Mouse (Mus musculus): ENCODE data around the gene Slc6a16.
"Not testable (repeated sequence)": the region's sequence is repeated elsewhere in the genome, so short reads cannot be mapped to it uniquely, and the experiment has no call there.

The Slc6a16 gene

DNA sequence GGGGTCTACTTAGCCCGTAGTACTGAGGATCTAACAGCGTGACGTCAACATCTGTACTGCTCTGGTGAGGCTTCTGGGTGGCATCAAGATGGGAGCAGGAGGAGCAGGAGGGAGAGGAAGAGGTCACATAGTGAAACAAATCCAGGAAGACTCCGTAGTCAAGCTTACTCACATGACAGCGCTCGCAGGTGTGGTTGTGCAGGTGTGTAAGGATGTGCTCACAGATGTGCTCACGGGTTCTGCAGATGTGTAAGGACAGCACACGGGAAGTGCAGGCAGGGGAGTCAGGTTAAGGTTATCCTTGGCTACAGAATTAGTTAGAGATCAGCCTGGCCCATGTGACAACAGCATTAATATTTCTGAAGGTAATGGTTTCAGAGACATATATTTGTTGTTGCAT lies 12.9 kb downstream of the Slc6a16 start:
- no peak for DNase-seq (ENCODE audit: extremely low spot score)

- not testable (repeated sequence) for DNase-seq (ENCODE audit: extremely low spot score)
Measured at GRCm38 (mm10) chr7:45255822-45256221, 14.9 kb downstream of the Slc6a16 start.

GRCm38 (mm10) chr7:45257063-45257840 lies 16.4 kb downstream of the Slc6a16 start:
- no peak for DNase-seq (ENCODE audit: extremely low spot score)

DNA sequence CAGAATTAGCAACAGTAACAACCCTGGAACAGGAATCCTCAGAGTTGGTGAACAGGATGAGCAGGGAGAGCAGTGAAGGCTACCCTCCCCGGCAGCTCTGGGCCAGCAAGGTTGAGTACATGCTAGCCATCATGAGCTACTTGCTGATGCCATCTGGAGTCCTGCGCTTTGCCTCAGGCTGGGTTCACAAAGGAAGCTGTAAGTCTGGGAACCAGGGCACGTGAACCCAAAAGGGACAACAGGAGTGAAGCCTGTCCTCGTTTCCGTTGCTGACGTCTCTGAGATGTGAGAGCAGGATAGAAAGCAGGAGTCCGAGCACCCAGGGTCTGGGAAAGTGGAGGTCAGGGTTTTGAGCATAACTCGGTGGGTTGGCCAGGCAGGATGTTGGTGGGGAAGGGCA lies 18.4 kb downstream of the Slc6a16 start:
- no peak for DNase-seq (ENCODE audit: extremely low spot score)

GRCm38 (mm10) chr7:45262266-45262665 lies 21.4 kb downstream of the Slc6a16 start:
- no peak for DNase-seq (ENCODE audit: extremely low spot score)

DNA sequence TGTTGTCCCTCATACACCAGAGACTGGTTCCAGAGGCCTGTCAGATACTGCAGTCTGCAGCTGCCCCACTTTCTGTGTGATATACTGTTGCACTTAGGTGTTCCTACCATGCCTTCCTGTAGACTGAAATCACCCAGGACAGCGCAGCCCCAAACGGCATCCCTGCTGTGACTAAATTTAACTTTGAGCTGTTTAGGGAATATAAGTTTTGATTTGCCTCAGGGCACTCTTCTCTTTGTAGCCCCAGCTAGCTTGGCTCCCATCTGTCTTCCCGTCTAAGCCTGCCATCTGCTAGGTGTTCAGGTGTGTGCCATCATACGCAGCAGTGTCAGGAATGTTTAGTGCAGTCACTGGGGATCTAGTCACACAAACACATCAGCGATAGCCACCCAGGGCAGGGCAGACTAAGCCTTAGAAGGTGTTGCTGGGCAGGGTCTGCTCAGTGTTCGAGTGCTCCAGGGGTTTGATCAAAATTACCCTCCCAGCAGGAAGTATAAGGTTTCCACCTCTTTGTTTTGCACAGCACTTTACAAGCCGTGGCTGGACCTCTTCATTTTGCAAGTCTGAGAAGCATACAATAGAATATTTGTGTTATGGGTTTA lies 22.2 kb downstream of the Slc6a16 start:
- no peak for DNase-seq (ENCODE audit: extremely low spot score)

GRCm38 (mm10) chr7:45264348-45264747 lies 23.5 kb downstream of the Slc6a16 start:
- no peak for DNase-seq (ENCODE audit: extremely low spot score)

DNA sequence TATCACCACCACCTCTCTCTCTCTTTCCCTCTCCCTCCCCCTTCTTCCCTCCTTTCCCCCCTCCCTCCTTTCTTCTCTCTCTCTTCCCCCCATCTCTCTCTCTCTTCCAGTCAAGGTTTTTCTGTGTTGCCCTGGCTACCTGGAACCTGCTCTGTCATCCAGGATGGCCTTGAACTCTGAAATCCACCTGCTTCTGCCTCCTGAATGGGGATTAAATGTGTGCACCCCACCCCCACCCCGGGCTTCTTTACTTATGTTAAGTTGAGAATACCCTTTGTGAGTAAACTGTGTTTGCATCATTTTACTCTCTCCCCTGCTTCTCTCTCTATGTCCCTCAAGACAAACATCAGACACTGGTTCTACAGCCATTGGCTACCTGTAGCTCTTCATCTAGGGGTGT lies 24.6 kb downstream of the Slc6a16 start:
- no peak for DNase-seq (ENCODE audit: extremely low spot score)

GRCm38 (mm10) chr7:45272786-45273412 lies 32.0 kb downstream of the Slc6a16 start:
- no peak for DNase-seq (ENCODE audit: extremely low spot score)

DNA sequence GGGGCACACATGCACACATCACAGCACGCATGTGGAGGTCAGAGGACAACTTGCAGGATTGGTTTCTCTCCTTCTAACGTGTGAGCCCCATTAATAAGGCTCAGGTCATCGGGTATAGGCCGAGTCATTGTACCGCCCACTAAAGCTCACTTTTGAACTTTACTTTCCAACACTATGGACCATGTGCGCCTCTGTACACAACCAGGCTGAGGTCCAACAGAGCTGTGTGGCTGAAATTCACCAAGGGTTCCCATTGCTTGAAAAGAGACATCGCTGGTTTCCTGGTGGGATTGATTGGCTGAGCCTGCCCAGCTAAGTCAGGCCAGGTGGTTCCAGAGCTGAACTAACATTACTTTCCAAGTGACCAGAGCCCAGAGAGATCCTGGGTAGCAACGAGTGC lies 32.8 kb downstream of the Slc6a16 start:
- DNase-seq (ENCODE audit: extremely low spot score) = no peak

- peak; percentile 75 for DNase-seq (ENCODE audit: extremely low spot score)
Measured at GRCm38 (mm10) chr7:45277136-45277760, 36.4 kb downstream of the Slc6a16 start, which contains the start of gene Slc6a21. Gene Slc6a21 (plus strand): TSS chr7:45277513.

DNA sequence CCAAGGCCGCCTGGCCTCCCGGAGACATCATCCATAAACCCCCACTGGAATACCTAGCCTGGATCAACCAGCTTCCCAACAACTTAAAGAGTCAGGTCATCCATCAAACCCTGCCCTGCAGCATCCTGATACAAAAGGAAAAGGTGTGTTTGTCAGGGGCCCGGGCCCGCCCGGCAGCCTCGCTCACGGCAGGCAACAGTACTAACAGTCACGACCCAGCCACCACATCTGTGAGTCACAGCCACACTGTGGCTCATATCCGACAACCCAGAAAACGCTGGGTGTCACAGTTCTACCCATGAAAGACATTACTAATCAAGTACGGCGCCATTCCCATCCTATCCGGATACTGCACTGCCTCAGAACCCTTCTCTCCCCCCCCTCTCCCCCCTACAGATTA lies 45.6 kb downstream of the Slc6a16 start:
- DNase-seq (ENCODE audit: extremely low spot score) = no peak

- no peak for DNase-seq (ENCODE audit: extremely low spot score)
Measured at GRCm38 (mm10) chr7:45296626-45297025, 55.7 kb downstream of the Slc6a16 start.

DNA sequence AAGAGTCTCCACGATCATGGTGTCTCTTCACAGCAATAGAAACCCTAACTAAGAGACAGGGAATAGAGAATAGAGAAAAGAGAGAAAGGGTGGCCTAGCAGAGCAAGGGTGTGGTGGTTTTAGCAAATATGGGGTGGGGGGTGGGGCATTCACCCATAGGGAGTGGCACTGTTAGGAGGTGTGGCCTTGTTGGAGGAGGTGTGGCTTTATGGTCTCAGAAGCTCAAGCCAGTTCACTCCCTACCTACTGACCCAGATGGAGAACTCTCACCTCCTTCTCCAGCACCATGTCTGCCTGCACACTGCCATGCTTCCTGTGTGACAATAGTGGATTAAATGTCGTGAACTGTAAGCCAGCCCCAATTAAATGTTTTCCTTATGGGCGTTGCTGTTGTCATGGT lies 56.7 kb downstream of the Slc6a16 start:
- no peak for DNase-seq (ENCODE audit: extremely low spot score)

GRCm38 (mm10) chr7:45299752-45300151 lies 58.9 kb downstream of the Slc6a16 start:
- peak; percentile 58 for DNase-seq (ENCODE audit: extremely low spot score)

DNA sequence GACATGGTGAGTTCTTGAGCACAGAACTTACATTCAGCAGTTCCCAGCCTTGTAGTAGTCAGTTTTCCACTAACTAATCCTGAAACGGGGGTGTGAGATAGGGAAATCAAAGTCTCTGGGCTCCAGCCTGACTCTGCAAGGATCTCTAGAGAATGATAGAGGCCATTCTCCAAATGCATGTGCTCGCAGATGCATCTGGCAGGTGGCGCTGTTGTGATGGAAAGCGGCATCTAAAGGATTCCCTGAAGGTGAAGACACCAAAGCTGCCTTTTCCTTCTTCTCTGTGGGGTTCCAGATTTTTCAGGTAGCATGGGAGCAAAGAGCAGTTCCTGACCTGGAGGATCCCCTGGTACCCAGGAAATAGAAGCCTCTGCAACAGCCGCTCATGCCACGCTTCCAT lies 59.4 kb downstream of the Slc6a16 start:
- peak; percentile 53 for DNase-seq (ENCODE audit: extremely low spot score)

DNA sequence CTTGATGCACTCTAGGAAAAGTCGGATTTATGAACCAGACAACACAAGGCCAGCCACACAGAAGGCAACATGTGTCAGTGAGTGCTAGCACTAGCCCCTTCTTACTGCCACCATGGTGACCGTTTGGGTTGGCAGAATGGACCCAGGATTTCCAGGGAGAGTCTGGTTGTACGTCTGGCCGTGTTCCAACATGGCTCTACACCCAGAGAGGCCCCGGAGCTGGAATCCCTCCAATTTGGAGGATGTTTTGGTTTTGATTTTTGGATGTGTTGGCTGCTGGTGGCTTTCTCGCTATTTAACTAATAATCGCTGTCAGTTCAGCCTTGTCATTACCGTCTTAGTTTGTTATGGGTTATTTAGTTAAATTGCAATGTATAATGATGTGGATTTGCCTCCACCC lies 61.7 kb downstream of the Slc6a16 start:
- DNase-seq (ENCODE audit: extremely low spot score) = no peak

DNA sequence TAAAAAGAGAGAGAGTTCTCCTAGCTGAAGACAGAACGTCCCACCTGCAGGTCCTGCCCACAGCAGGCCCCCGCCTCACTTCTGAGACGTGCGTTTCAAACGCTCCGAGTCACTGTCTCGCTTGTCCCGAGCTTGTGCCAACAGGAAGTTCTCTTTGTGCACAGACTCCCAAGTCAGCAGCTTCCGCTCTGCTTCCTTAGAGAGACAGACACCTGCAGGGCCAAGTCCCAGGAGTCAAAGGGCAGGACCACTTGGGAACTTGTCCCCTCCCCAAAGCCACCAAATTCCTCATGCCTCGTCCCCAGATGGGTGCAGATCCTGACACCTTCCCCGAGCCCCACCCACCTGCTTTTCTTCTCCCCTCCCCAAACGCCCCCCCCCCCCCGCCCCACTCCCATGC lies 64.0 kb downstream of the Slc6a16 start:
- no peak for DNase-seq (ENCODE audit: extremely low spot score)

DNA sequence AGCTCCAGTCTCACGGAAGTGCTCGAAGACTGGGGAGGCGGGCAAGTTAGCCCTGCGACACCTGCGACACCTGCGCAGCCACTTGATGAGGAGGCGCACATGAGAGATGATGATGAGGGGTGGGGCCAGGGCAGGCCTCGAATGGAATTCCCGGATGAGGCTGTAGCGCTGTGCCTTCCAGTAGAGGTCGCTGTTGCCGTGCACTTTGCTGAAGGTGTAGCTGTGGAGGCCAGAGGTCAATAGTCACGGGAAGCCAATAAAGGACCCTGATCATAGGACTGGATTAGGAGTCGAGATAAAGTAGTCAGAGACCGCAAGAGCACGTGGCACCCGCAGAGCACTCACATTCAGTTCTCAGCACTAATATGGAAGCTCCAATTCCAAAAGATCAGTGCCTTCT lies 64.4 kb downstream of the Slc6a16 start:
- DNase-seq (ENCODE audit: extremely low spot score) = peak; percentile 86

- DNase-seq (ENCODE audit: extremely low spot score) = no peak
Measured at GRCm38 (mm10) chr7:45308551-45309240, 67.8 kb downstream of the Slc6a16 start.

DNA sequence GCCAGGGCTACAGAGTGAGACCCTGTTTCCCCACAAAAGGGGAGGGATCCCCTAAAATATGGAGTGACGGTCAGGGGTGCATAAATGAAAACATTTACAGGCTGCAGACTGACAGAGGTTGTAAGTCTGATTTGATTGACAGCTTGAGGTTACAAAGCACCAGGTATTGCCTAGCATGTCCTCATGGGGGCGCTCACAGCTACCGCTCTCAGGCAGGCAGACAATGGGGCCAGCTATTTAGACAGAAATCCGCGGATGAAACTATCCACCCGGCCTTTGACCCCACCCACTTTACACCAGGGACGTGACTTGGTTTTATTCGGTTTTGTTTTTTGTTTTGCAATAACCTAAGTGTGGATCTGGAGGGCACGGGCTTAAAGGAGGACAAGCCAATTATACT lies 68.6 kb downstream of the Slc6a16 start:
- peak; percentile 65 for DNase-seq (ENCODE audit: extremely low spot score)

DNA sequence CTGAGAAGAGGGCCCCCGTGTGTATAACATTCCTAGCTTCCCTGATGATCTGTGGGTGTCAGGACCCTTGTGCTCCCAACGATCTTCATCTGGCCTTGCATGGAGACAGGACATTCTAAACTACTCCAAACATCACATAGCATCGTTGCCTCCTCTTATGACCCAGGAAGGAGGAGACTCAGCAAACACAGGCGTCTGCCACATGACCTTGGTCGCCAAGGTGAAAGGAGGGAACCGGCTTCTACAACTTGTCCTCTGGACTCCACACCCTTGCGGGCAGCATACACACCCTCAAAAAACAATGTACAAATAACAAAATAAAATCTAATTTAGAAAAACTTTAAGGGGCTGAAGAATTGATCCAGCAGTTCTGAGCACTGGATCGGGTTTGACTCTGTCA lies 71.1 kb downstream of the Slc6a16 start:
- DNase-seq (ENCODE audit: extremely low spot score) = no peak

Measured in embryo, embryonic 9.5 days (tissue).